Mouse (Mus musculus) thymus, adult 2 months (tissue): Measurements from ENCODE around the gene Mxi1. TPM values are rescaled to one million over a fixed set of nuclear protein-coding genes. Genes with fewer than 3 reads are reported as not detected.

Experiments
- DNase-seq: peaks from one replicate; pipeline ENCODE4 v3.0.0; 2021
- H3K27ac ChIP-seq: fragments of 200-500 bp; 2 replicates; pipeline ENCODE4 v1.5.1; 2012; ENCODE audit warnings: low read length, control low read depth; ENCODE audit not compliant: control insufficient read depth, insufficient read depth
- H3K27me3 ChIP-seq: fragments of 200-500 bp; 2 replicates; pipeline ENCODE4 v1.6.1; 2012; ENCODE audit warnings: mild to moderate bottlenecking, low read length, moderate library complexity, mixed read lengths; ENCODE audit not compliant: control insufficient read depth, insufficient read depth
- H3K36me3 ChIP-seq: fragments of 200-500 bp; 2 replicates; pipeline ENCODE4 v1.6.1; 2012; ENCODE audit warnings: mild to moderate bottlenecking, low read length, moderate library complexity; ENCODE audit not compliant: control insufficient read depth, insufficient read depth
- H3K4me1 ChIP-seq: fragments of 200-500 bp; replicated peaks from 2 replicates; pipeline ENCODE4 v1.6.1; 2012; ENCODE audit warnings: low read length; ENCODE audit not compliant: control insufficient read depth, insufficient read depth
- H3K4me3 ChIP-seq: fragments of 200-500 bp; 2 replicates; pipeline ENCODE4 v1.5.1; 2012; ENCODE audit warnings: mild to moderate bottlenecking, low read length, control low read depth, moderate library complexity; ENCODE audit not compliant: control insufficient read depth, insufficient read depth
- CTCF ChIP-seq: fragments of 200-500 bp; IDR thresholded peaks from 2 replicates; pipeline ENCODE4 v1.5.1; 2012; ENCODE audit warnings: mild to moderate bottlenecking, control low read depth, low read length, moderate library complexity, borderline replicate concordance; ENCODE audit not compliant: control insufficient read depth, poor library complexity, insufficient read depth; ENCODE audit errors: extremely low read depth
- POLR2A ChIP-seq: fragments of 200-500 bp; IDR thresholded peaks from 2 replicates; pipeline ENCODE4 v1.6.1; 2012; ENCODE audit warnings: mild to moderate bottlenecking, low read length, control low read depth, moderate library complexity; ENCODE audit not compliant: control insufficient read depth, poor library complexity, insufficient read depth; ENCODE audit errors: extremely low read depth
- WGBS: fragments of 180-500 bp; shearing (Covaris S2); methylation state at CpG from one replicate; pipeline ENCODE4 v1.1.7; 2018; 5-methylcytosine and 5-hydroxymethylcytosine counted together
- polyA plus RNA-seq: library from polyadenylated mRNA; depleted of rRNA; stranded (reverse); fragments of >200 nt; gene quantifications from 2 replicates; pipeline ENCODE4 v1.2.3, GENCODE M21; 2012; rRNA removed

Gene Mxi1
- polyA plus RNA-seq, 1 experiment: 29.1 TPM

DNA sequence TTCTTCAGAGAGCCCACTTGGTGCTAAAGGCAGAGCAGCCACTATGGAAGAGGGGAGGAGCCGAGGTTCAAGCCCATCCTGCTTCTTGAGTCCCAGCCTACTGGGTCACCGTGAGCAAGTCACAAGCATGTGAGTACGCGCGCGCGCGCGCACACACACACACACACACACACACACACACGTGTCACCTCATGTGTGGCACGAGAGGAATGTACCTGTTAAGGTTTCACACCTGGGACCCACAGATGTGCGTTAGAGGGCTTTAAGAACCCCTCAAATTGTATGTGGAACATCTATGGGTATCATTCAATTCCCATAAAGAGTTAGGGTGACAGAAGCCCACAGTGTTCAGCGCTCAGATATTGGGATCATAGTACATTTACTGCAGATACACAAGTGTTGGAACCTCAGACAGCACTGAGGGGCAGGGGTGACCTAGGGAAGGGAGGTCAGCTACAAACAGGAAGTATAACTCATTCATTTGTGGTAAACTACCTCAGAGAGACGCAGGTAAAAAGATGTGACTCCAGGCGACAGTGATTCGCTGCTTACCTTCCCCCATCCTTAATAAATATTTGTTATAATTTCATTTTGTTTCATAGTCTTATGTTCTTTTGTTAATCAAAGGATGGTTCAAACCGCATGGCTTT is 113.6 kb downstream of the Mxi1 start:
- 3% methylated on average over 17 of the region's 17 CpGs for WGBS
- H3K4me3 ChIP-seq: peak overlapping the region; percentile 46

DNA sequence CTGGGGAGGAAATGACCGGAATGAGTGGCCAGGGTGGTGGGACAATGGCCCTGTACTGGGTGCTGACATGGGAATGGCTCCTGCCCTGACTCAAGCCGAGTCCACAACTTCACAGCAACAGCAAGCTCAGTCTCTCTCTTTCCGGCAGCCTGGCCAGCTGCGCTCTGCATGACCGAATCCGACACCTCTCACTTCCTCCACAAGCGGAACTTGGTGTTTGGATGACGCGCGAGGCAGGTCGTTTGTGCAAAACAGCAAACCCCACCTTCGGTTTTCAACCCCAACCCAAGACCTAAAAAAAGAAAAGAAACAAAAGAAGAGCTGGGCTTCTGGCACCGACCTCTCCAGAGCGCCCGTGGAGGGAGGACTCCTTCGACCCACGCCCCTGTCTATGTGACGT is 114.3 kb downstream of the Mxi1 start:
- WGBS: 1% methylated on average over 18 of the region's 18 CpGs
- TF ChIP-seq POLR2A: peak; percentile 96
- 0 out of 2 replicates have a peak, but pooled peaks have one; percentile 25 for TF ChIP-seq CTCF
- Histone ChIP-seq H3K36me3 (no peaks in the 10 kb centered on the region), H3K27ac (peak overlapping the region; percentile 99), H3K4me3 (peak overlapping the region; percentile 46), H3K4me1 (peaks cover 49% of the 10 kb centered on the region), H3K27me3 (no peaks in the 10 kb centered on the region)
- DNase-seq: peak; percentile 87

More for the DNA sequence above, 113.6 kb downstream of the Mxi1 start:
- Histone ChIP-seq H3K4me1 (peaks cover 49% of the 10 kb centered on the region), H3K36me3 (no peaks in the 10 kb centered on the region), H3K27me3 (no peaks in the 10 kb centered on the region), H3K27ac (peak overlapping the region; percentile 99)
- TF ChIP-seq CTCF: no peak
- TF ChIP-seq POLR2A: no peak
- peak; percentile 56 for DNase-seq

Other genes with a start within 250 kb of the Mxi1 start
- 23.1 and 24.0 TPM in 2 replicates for gene Add3, start 170.1 kb upstream of the Mxi1 start, polyA plus RNA-seq
- gene Gm10197, start 61.2 kb downstream of the Mxi1 start, polyA plus RNA-seq: not detected in 2 replicates
- 6.7 and 6.8 TPM in 2 replicates for gene Smndc1, start 80.1 kb downstream of the Mxi1 start, polyA plus RNA-seq
- 46.7 and 57.6 TPM in 2 replicates for gene Dusp5, start 218.6 kb downstream of the Mxi1 start, polyA plus RNA-seq